Mouse (Mus musculus) spleen, adult 2 months (tissue): ENCODE data around the gene Dclk2. TPM values are rescaled to one million over a fixed set of nuclear protein-coding genes. Genes with fewer than 3 reads are reported as not detected.

ENCODE experiments used
- DNase-seq, 2 experiments: peaks; one replicate each; pipeline versions ENCODE4 v3.0.0 to v3.0.0-alpha.2; 2012 to 2021; ENCODE audit warnings: low spot score in 2 of 2, low read depth in 1 of 2
- H3K27ac ChIP-seq: fragments of 200-500 bp; 2 replicates; pipeline ENCODE4 v1.5.1; 2012; ENCODE audit warnings: low read length, inconsistent platforms; ENCODE audit not compliant: insufficient read depth
- H3K27me3 ChIP-seq: fragments of 200-500 bp; 2 replicates; pipeline ENCODE4 v1.6.1; 2012; ENCODE audit warnings: mild to moderate bottlenecking, moderate library complexity, low read length, inconsistent platforms; ENCODE audit not compliant: control insufficient read depth, insufficient read depth
- H3K36me3 ChIP-seq: fragments of 200-500 bp; 2 replicates; pipeline ENCODE4 v1.6.1; 2012; ENCODE audit warnings: mild to moderate bottlenecking, low read length, inconsistent platforms; ENCODE audit not compliant: control insufficient read depth, insufficient read depth
- H3K4me1 ChIP-seq: fragments of 200-500 bp; 2 replicates; pipeline ENCODE4 v1.6.1; 2011; ENCODE audit warnings: inconsistent platforms; ENCODE audit not compliant: control insufficient read depth, insufficient read depth, insufficient read length
- H3K4me3 ChIP-seq: fragments of 200-500 bp; 2 replicates; pipeline ENCODE4 v1.5.1; 2011; ENCODE audit warnings: mild to moderate bottlenecking, inconsistent platforms; ENCODE audit not compliant: insufficient read depth, insufficient read length; ENCODE audit errors: extremely low read depth
- CTCF ChIP-seq: fragments of 200-500 bp; IDR thresholded peaks from 2 replicates; pipeline ENCODE4 v1.5.1; 2011; ENCODE audit warnings: mild to moderate bottlenecking, inconsistent platforms; ENCODE audit not compliant: insufficient read depth, insufficient read length, insufficient replicate concordance; ENCODE audit errors: extremely low read depth
- POLR2A ChIP-seq: fragments of 200-500 bp; IDR thresholded peaks from 2 replicates; pipeline ENCODE4 v1.6.1; 2011; ENCODE audit warnings: low read depth, low read length, inconsistent platforms
- WGBS: fragments of 180-500 bp; shearing (Covaris S2); methylation state at CpG from one replicate; pipeline ENCODE4 v1.1.7; 2018; 5-methylcytosine and 5-hydroxymethylcytosine counted together
- polyA plus RNA-seq: library from polyadenylated mRNA; depleted of rRNA; stranded (reverse); fragments of >200 nt; gene quantifications from 2 replicates; pipeline ENCODE4 v1.2.3, GENCODE M21; 2012

The Dclk2 gene
- polyA plus RNA-seq, 1 experiment, result 11.9 TPM

- TF ChIP-seq CTCF (no peak), POLR2A (no peak)
- Histone ChIP-seq H3K27me3 (no peaks in the 10 kb centered on the region), H3K27ac (no peak overlapping the region), H3K4me3 (no peak overlapping the region), H3K4me1 (no peaks in the 10 kb centered on the region), H3K36me3 (no peaks in the 10 kb centered on the region)
- WGBS, result 89% methylated on average over 10 of the region's 10 CpGs
- no peak for DNase-seq
Observed at GRCm38 (mm10) chr3:86862245-86862938, 58.3 kb downstream of the Dclk2 start.

GRCm38 (mm10) chr3:86859791-86860190, 60.9 kb downstream of the Dclk2 start:
- H3K36me3 ChIP-seq, result no peaks in the 10 kb centered on the region
- H3K4me1 ChIP-seq, result no peaks in the 10 kb centered on the region
- 90% methylated on average over 2 of the region's 2 CpGs for WGBS
- DNase-seq, result no peak
- no peak overlapping the region for H3K4me3 ChIP-seq
- TF ChIP-seq CTCF (no peak), POLR2A (no peak)
- no peak overlapping the region for H3K27ac ChIP-seq
- no peaks in the 10 kb centered on the region for H3K27me3 ChIP-seq

GRCm38 (mm10) chr3:86858699-86859098, 62.0 kb downstream of the Dclk2 start:
- H3K36me3 ChIP-seq, result no peaks in the 10 kb centered on the region
- TF ChIP-seq CTCF, result no peak
- no peak for TF ChIP-seq POLR2A
- H3K4me1 ChIP-seq, result no peaks in the 10 kb centered on the region
- H3K27ac ChIP-seq, result no peak overlapping the region
- H3K27me3 ChIP-seq, result no peaks in the 10 kb centered on the region
- DNase-seq, result no peak
- no peak overlapping the region for H3K4me3 ChIP-seq
- 94% methylated on average over 5 of the region's 5 CpGs for WGBS

- WGBS, result 91% methylated on average over 8 of the region's 8 CpGs
- Histone ChIP-seq H3K27me3 (no peaks in the 10 kb centered on the region), H3K36me3 (no peaks in the 10 kb centered on the region), H3K4me1 (no peaks in the 10 kb centered on the region), H3K27ac (no peak overlapping the region), H3K4me3 (no peak overlapping the region)
- TF ChIP-seq POLR2A (no peak), CTCF (no peak)
- no peak for DNase-seq
Observed at GRCm38 (mm10) chr3:86857833-86858398, 62.7 kb downstream of the Dclk2 start.

GRCm38 (mm10) chr3:86852867-86853266, 67.8 kb downstream of the Dclk2 start:
- no peaks in the 10 kb centered on the region for H3K27me3 ChIP-seq
- H3K27ac ChIP-seq, result no peak overlapping the region
- no peaks in the 10 kb centered on the region for H3K36me3 ChIP-seq
- H3K4me3 ChIP-seq, result no peak overlapping the region
- no peak for DNase-seq
- TF ChIP-seq POLR2A, result no peak
- TF ChIP-seq CTCF, result no peak
- 91% methylated on average over 3 of the region's 3 CpGs for WGBS
- peaks cover 4% of the 10 kb centered on the region for H3K4me1 ChIP-seq

DNA sequence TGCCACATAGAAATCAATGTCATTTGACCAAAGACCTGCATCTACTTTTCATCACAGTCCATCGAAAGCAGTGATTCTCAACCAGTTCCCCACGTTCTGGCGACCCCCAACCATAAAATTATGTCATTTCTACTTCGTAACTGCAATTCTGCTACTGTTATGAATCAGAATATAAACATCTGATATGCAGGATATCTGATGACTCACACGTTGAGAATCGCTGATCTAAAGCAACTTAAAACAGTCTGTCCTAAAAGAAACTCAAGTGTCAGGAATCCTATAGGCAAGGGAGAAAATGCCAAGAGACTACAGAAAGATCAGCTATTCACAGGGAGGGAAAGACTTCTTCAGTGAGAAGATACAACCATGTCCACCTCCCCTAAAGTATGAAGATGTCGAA, 69.5 kb downstream of the Dclk2 start:
- Histone ChIP-seq H3K4me3 (no peak overlapping the region), H3K27me3 (no peaks in the 10 kb centered on the region), H3K4me1 (peaks cover 5% of the 10 kb centered on the region), H3K27ac (no peak overlapping the region), H3K36me3 (no peaks in the 10 kb centered on the region)
- 93% methylated on average over 7 of the region's 7 CpGs for WGBS
- DNase-seq, result no peak
- no peak for TF ChIP-seq POLR2A
- no peak for TF ChIP-seq CTCF

GRCm38 (mm10) chr3:86850394-86851030, 70.1 kb downstream of the Dclk2 start:
- H3K27me3 ChIP-seq, result no peaks in the 10 kb centered on the region
- DNase-seq, result no peak
- no peak overlapping the region for H3K27ac ChIP-seq
- H3K4me3 ChIP-seq, result no peak overlapping the region
- TF ChIP-seq POLR2A (no peak), CTCF (no peak)
- WGBS, result 93% methylated on average over 10 of the region's 10 CpGs
- no peaks in the 10 kb centered on the region for H3K36me3 ChIP-seq
- peaks cover 9% of the 10 kb centered on the region for H3K4me1 ChIP-seq
